Comparison of ENCODE assay signal across 27 mouse cellular contexts in the genomic region with DNA sequence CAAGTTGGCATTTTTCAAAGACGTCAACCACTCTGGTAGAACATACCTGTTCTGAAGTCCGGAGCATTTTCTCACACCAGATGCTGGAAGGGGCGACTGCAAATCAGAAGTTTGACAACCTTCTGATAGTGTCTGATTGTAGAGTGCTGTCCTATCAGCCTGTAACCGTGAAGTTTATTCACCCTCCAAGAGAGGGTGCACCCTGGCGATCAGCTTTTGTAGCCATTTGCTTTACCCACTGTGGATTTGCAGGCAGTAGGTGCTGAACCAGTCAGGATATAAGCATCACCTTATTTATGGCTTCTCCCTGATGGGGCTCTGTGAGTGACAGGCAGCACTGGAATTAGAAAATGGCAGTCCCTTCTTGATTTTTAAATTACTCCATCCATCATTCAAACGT.
"Had no signal": no experiment of that assay in that cellular context is flagged by ENCODE, and none has a peak within 500 bp of the region (broad histone marks: within the 10 kb centered on the region; RNA-seq: fewer than 3 reads in every experiment).

No protein-coding gene starts in this region.

- H3K4me1 ChIP-seq: heart, embryonic 15.5 days; hindbrain, embryonic 12.5 days; intestine, embryonic 15.5 days; limb, embryonic 13.5 days; limb, embryonic 15.5 days had no signal

- ATAC-seq: hindbrain, embryonic 16.5 days; inflammation-experienced regulatory T-cells, adult 6 months; intestine, embryonic 15.5 days; liver, embryonic 12.5 days had no signal

- H3K4me2 ChIP-seq: heart, embryonic 11.5 days; heart, embryonic 13.5 days; heart, embryonic 15.5 days; hindbrain, embryonic 12.5 days; hindbrain, embryonic 14.5 days; intestine, embryonic 15.5 days; kidney, embryonic 15.5 days; limb, embryonic 13.5 days; limb, embryonic 15.5 days; liver, embryonic 12.5 days had no signal

- H3K9ac ChIP-seq: heart, embryonic 13.5 days; heart, embryonic 15.5 days; hindbrain, embryonic 12.5 days; hindbrain, embryonic 14.5 days; intestine, embryonic 15.5 days; kidney, embryonic 15.5 days; limb, embryonic 13.5 days; limb, embryonic 15.5 days; liver, embryonic 12.5 days; liver, embryonic 14.5 days had no signal

- H3K27me3 ChIP-seq: heart, embryonic 13.5 days; heart, embryonic 15.5 days; hindbrain, embryonic 12.5 days; intestine, embryonic 15.5 days; kidney, embryonic 15.5 days; limb, embryonic 13.5 days; limb, embryonic 15.5 days; liver, embryonic 12.5 days had no signal

- H3K27ac ChIP-seq: heart, embryonic 13.5 days; heart, embryonic 15.5 days; hindbrain, embryonic 12.5 days; hindbrain, embryonic 14.5 days; intestine, embryonic 15.5 days; kidney, embryonic 15.5 days; kidney, postnatal 0 days; limb, embryonic 13.5 days; limb, embryonic 15.5 days; liver, embryonic 12.5 days; liver, embryonic 14.5 days had no signal

- H3K4me3 ChIP-seq: heart, embryonic 13.5 days; heart, embryonic 15.5 days; hindbrain, embryonic 12.5 days; intestine, embryonic 15.5 days; kidney, embryonic 15.5 days; limb, embryonic 13.5 days; limb, embryonic 15.5 days; liver, embryonic 12.5 days had no signal

- H3K9me3 ChIP-seq: heart, embryonic 15.5 days; hindbrain, embryonic 12.5 days; intestine, embryonic 15.5 days; kidney, embryonic 15.5 days; limb, embryonic 13.5 days; limb, embryonic 15.5 days; liver, embryonic 12.5 days had no signal

- DNase-seq: gastrocnemius, postnatal 10 days; gastrocnemius, postnatal 25 days; heart, adult 18-20 months; heart, postnatal 14 days; heart, postnatal 36 days; kidney, adult 11 months; kidney, adult 2 months; kidney, adult 9 months; kidney, postnatal 14 days; kidney, postnatal 36 days; layer of hippocampus, adult 9-11 months; layer of hippocampus, postnatal 36 days; left cerebral cortex, postnatal 4 days had no signal

- H3K36me3 ChIP-seq: heart, embryonic 13.5 days; heart, embryonic 15.5 days; hindbrain, embryonic 12.5 days; intestine, embryonic 15.5 days; kidney, embryonic 15.5 days; limb, embryonic 13.5 days; limb, embryonic 15.5 days; liver, embryonic 12.5 days had no signal
